Mouse (Mus musculus) lung, postnatal 0 days (tissue): Measurements from ENCODE around the gene Gm21693.
"Not testable (repeated sequence)": the region's sequence is repeated elsewhere in the genome, so short reads cannot be mapped to it uniquely, and the experiment has no call there.

Experiments used
- CTCF ChIP-seq: IDR thresholded peaks from 2 replicates; pipeline ENCODE4 v1.5.1; 2016; ENCODE audit warnings: antibody characterized with exemption, mild to moderate bottlenecking
- EP300 ChIP-seq: IDR thresholded peaks from 2 replicates; pipeline ENCODE4 v1.6.1; 2016; ENCODE audit warnings: antibody characterized with exemption, mild to moderate bottlenecking, control low read depth

- TF ChIP-seq CTCF, EP300: not testable (repeated sequence)
Measured at GRCm38 (mm10) chrY:3306349-3306748, 38.8 kb downstream of the Gm21693 start, which contains the start of gene Gm21677.
